Mouse (Mus musculus) ES-E14 (cell line): ENCODE measurements around the gene Gm13305. TPM values are rescaled to one million over a fixed set of nuclear protein-coding genes. Genes with fewer than 3 reads are reported as not detected.
"Not testable (repeated sequence)": the region's sequence is repeated elsewhere in the genome, so short reads cannot be mapped to it uniquely, and the experiment has no call there.

Source experiments
- DNase-seq: peaks from one replicate; pipeline ENCODE4 v3.0.0-alpha.2; 2013; ENCODE audit warnings: low read depth, low spot score
- H3K27ac ChIP-seq: 2 replicates; pipeline ENCODE4 v1.5.1; 2012; ENCODE audit warnings: low read depth, mild to moderate bottlenecking, low read length, moderate library complexity, mixed read lengths; ENCODE audit not compliant: poor library complexity, insufficient read depth, severe bottlenecking
- H3K36me3 ChIP-seq: 2 replicates; pipeline ENCODE4 v1.6.1; 2012; ENCODE audit warnings: mild to moderate bottlenecking, low read length, moderate library complexity, mixed read lengths; ENCODE audit not compliant: control insufficient read depth, poor library complexity, insufficient read depth, severe bottlenecking
- H3K4me1 ChIP-seq, 2 experiments: fragments of 150-350 bp in 1 of 2; sonication (generic) in 1 of 2; 2 replicates each; pipeline ENCODE4 v1.6.1; 2012; ENCODE audit warnings: low read length in 2 of 2, mild to moderate bottlenecking in 1 of 2, mixed read lengths in 1 of 2; ENCODE audit not compliant: control insufficient read depth in 2 of 2, insufficient read depth in 2 of 2, poor library complexity in 1 of 2
- H3K4me3 ChIP-seq, 2 experiments: fragments of 150-350 bp in 1 of 2; sonication (generic) in 1 of 2; 2 replicates each; pipeline ENCODE4 v1.5.1; 2012; ENCODE audit warnings: low read length in 2 of 2, low read depth in 1 of 2, mild to moderate bottlenecking in 1 of 2, mixed read lengths in 1 of 2; ENCODE audit not compliant: insufficient read depth in 1 of 2, poor library complexity in 1 of 2, severe bottlenecking in 1 of 2
- H3K9ac ChIP-seq: 2 replicates; pipeline ENCODE4 v1.6.1; 2012; ENCODE audit warnings: low read depth, mild to moderate bottlenecking, low read length, mixed read lengths; ENCODE audit not compliant: poor library complexity, insufficient read depth, severe bottlenecking
- H3K9me3 ChIP-seq: fragments of 150-350 bp; sonication (generic); 2 replicates; pipeline ENCODE4 v1.6.1; 2012; ENCODE audit warnings: low read depth, mild to moderate bottlenecking, low read length; ENCODE audit not compliant: control insufficient read depth, insufficient read depth
- in situ Hi-C, 2 experiments: fragments of 600-800 bp; cut with MboI; formaldehyde crosslinking; loops; one replicate each; pipeline ENCODE4 v1.15.1; 2025; ENCODE audit warnings: low sequenced_read_pairs in 2 of 2, inconsistent platforms in 1 of 2; ENCODE audit not compliant: unreplicated experiment in 2 of 2
- total RNA-seq: library from RNA; depleted of rRNA; stranded (reverse); fragments of 300-350 nt; gene quantifications from 2 replicates; pipeline ENCODE4 v1.2.3, GENCODE M21; 2012; rRNA removed

Gm13305 gene
- total RNA-seq: not detected in 2 replicates

DNA sequence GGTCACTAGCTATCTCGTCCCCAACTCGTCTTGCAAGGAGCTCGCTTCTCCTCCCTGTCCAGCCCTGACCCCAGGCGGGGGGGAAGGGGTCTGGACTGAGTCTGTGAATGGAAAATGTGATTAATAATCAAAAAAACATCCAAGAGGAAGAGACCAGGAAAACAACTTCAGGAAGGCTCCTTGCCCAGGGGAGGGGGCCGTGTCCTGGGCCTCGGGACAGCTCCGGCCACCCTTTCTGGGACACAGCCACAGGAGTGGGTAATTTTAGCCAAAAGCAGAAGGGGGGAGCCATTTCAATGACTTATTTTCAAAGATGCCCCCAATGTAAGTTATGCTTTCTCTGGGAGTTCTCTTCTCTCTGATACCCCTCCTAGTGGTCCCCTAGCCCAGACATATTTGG lies at the start of gene Gm13305:
Gm13305 (minus strand) TSS at position 101 of the 400 bp plus-strand sequence.
- H3K9ac ChIP-seq, H3K9me3 ChIP-seq, in situ Hi-C loops, H3K27ac ChIP-seq, H3K4me3 ChIP-seq, DNase-seq, H3K4me1 ChIP-seq, H3K36me3 ChIP-seq: not testable (repeated sequence)

- in situ Hi-C loops, DNase-seq, H3K9me3 ChIP-seq, H3K9ac ChIP-seq, H3K4me3 ChIP-seq, H3K36me3 ChIP-seq, H3K27ac ChIP-seq, H3K4me1 ChIP-seq: not testable (repeated sequence)
These were observed 16.6 kb upstream of the Gm13305 start for GRCm38 (mm10) chr4:42184980-42185372.

DNA sequence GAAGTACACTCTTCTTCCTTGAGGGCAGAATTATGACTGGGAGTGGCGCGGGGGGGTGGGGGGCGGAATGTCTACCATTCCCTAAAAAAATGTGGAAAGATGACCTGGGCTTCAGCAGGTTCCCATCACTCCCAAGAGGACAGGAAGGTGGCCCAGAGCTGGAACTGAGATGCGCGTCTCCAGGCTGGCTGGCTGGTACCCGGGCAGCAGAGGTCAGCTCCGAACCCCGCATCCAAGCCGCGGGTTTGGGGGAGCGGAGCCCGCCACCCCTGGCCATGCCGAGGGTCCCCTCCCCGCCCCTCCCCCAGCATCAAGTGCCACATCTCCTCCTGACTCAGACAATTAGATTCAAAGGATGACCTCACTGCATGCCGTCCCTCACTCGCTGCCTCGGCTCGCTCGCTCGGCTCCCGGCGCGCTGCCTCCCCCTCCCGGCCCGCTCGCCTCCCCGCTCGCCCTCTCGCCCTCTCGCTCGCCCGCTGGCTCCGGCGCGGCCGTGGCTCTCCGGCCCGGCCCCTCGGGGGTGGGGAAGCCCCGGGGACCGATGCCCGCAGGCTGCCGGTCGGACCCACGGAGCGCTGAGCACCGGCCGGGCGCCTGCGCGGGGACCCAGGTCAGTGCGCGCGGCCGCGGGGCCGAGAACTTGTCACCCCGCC lies 16.0 kb upstream of the Gm13305 start:
- H3K4me1 ChIP-seq, H3K9ac ChIP-seq, H3K9me3 ChIP-seq, in situ Hi-C loops, H3K4me3 ChIP-seq, H3K36me3 ChIP-seq, H3K27ac ChIP-seq, DNase-seq: not testable (repeated sequence)

- H3K27ac ChIP-seq, H3K4me1 ChIP-seq, H3K4me3 ChIP-seq, in situ Hi-C loops, H3K9ac ChIP-seq, H3K36me3 ChIP-seq, DNase-seq, H3K9me3 ChIP-seq: not testable (repeated sequence)
These were observed 15.1 kb upstream of the Gm13305 start for GRCm38 (mm10) chr4:42183234-42184197.

DNA sequence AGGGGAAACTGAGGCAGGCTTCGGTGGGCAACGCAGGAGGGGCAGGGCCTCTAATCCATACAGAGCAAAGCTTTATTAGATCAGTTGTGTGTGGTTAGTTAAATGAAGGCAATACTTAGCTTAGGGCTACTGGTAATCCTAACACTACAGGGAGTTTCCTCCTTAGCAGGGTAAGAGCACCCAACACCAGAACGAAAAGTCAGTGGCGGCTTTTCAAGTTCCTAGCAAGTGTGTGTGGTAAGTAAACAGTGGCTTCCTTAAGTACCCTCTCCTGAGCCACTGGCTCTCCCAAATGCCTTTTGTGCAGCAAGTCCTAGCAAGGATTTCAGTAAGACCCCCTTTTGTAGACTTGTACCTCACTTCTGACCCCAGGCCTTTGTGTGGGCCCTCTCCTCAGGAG lies 9.8 kb upstream of the Gm13305 start:
- H3K4me1 ChIP-seq, H3K36me3 ChIP-seq, in situ Hi-C loops, H3K4me3 ChIP-seq, H3K27ac ChIP-seq, DNase-seq, H3K9ac ChIP-seq, H3K9me3 ChIP-seq: not testable (repeated sequence)

DNA sequence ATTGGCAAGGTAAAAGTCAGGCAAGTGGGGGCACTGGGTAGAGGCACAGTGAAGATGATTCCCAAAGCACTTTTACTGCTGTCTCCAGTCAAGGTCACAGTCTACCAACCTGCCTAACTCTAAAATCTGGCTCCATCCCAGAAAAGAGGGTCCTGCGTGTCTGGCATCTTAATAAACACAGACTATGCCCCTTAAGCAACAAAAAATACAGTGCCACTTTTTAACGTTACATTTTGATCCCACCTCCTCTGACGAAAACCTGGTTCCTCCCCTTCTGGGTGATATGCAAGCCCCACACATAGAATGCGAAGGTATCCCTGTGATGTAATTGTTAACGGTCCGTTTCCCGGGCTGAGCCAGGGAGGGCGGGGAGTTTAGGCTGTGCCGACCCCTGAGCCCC lies 15.3 kb downstream of the Gm13305 start, which contains the start of gene Gm13306:
Gm13306 (plus strand) TSS at position 301 of the 400 bp plus-strand sequence.
- H3K36me3 ChIP-seq, in situ Hi-C loops: not testable (repeated sequence)

DNA sequence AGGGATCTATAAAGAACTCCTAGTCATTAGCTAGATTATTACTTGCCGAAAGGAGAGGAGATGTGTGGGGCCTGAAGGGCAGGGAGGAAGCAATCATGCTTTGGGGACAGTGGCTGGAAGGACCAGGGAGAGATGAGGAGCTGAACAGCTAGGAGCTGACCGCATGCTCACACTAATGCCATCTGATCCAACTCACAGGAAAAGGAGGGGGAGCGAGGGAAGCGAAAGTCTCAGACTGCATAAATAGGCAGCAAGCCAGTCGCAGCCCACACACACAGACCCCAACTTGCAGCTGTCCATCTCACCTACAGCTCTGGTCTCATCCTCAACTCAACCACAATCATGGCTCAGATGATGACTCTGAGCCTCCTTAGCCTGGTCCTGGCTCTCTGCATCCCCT lies 53.9 kb downstream of the Gm13305 start, which contains the start of gene Gm13304:
Gm13304 (plus strand) TSS at position 301 of the 400 bp plus-strand sequence.
- in situ Hi-C loops, H3K4me3 ChIP-seq, H3K27ac ChIP-seq, H3K9me3 ChIP-seq, H3K9ac ChIP-seq, DNase-seq, H3K4me1 ChIP-seq, H3K36me3 ChIP-seq: not testable (repeated sequence)

More for the DNA sequence above, 15.3 kb downstream of the Gm13305 start, which contains the start of gene Gm13306:
- not testable (repeated sequence) for DNase-seq, H3K4me1 ChIP-seq, H3K27ac ChIP-seq, H3K9me3 ChIP-seq, H3K9ac ChIP-seq, H3K4me3 ChIP-seq
